Mouse (Mus musculus) gastrocnemius, adult 18-20 months (tissue): ENCODE measurements around the gene Prkn. TPM values are rescaled to one million over a fixed set of nuclear protein-coding genes. Genes with fewer than 3 reads are reported as not detected.

Experiments
- DNase-seq: peaks from one replicate; pipeline ENCODE4 v3.0.0; 2021; ENCODE audit warnings: low spot score
- total RNA-seq, 2 experiments: library from RNA; stranded (reverse); gene quantifications; 2 replicates each; pipeline ENCODE4 v1.2.3; 2021

The Prkn gene
- total RNA-seq, 2 experiments from 2014 or later: 23.1 to 23.8 TPM

DNA sequence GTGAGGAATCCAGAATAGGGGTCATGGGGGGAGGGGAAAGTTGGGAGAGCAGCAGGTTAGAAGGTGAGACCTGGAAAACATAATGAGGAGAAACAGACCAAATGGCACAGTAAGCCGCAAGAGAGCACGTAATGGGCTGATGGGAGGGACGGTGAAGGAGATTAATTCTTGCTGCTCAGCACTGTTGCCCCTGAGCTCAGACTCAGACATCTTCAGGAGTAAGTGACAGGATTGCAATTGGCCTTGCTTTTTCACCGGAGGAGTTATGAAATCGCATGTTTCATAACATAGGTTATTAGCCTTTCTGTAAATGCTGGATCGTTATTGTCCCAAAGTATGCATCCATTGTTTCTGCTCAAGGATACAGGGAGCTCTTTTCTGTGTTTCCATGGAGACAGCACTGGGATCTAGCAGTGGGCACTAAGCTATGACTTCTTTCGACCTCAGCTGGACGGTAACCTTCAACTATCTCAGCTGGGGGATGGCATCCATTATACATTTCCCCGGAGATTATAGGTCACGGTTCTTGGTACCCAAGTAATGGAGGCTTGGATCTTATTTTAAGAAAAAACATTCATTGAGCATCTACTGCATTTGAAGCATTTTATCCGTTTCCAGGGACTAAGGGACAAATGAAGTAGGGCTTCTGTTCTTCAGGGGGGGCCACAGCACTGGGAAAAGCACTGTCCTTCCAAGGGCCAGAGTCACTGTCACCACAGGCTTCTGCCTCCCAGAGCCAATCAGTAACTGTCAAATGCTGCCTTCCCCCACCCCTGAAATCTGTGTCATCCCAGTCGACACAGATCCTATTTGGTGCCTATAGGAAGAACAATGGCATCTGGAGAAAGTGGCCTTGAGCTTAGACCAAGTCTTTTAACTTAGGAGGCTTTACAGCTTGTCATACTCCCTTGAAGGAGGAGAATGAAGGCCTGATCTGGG lies 890.7 kb downstream of the Prkn start:
- DNase-seq: no peak

GRCm38 (mm10) chr17:11735158-11735877 lies 895.1 kb downstream of the Prkn start:
- DNase-seq: no peak

DNA sequence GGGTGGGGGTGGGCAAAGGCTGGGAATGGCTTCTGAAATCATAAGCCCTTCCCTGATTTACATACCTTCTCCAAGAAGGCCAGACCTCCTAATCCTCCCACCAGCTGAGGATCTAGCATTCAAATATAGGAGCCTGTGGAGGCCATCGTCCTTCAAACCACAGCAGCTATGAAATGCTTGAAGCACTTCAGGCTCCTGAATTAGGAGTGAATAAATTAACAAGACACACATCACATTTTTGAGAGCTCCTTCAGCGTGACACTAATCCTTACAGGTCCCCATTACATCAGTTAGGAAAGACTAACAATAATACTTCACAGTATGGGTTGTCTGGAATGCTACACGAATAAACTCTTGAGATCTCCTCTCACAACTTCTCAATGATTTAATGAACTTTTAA lies 896.3 kb downstream of the Prkn start:
- no peak for DNase-seq

DNA sequence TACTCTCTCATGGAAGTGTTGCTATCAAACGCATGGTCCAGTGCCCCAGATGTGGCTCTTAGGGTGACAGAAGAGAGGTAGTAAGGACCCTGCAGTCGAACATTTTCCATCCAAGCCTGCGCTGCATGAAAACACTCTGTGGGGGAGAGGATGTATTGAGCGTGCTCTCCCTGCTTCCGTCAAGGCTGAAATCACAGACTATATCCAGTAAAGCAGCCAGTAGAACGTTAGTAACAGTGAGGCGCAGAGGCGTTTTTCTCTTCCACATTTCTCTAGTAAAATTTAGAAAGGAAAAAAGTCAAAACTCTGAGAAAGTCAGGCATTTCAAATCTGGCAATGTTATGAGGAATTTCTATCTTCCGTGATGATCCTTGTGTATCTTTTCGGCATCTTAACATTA lies 897.7 kb downstream of the Prkn start:
- no peak for DNase-seq

DNA sequence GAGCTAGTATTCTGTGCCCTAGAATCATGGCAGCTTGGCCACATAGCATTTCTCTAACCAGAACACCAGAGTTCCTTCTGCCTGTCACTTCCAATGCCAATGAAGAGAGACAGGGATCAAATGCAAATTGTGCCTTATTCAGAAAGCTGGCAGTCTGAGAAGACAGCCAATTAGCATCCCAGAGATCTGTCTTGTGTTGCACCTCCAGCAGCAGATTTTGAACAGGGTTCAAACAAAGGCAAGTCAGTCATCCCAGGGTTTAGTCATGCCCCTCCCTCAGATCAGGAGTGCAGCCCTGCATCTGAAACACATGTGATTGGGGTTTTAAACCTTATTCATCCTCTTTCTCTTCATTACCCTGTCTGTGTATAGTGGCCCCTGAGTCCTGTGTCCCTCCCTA lies 900.5 kb downstream of the Prkn start:
- DNase-seq: no peak

DNA sequence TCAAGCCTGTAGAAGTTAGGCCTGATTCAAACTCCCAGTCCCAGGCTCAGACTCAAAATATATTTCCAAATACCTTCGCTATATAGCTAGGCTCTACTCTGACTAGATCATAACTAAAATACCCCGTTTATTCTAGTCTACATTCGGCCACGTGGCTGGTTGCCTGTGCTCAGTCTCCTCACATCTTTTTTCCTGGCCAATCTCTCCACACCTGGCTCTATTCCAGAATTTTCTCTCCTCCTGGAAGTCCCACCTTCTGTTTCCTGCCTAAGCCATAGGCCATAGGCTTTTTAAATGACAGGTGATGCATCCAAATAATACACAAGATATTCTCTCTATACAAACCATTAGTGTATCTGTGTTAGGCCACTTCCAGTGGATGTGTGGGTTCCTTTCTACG lies 901.0 kb downstream of the Prkn start:
- no peak for DNase-seq

DNA sequence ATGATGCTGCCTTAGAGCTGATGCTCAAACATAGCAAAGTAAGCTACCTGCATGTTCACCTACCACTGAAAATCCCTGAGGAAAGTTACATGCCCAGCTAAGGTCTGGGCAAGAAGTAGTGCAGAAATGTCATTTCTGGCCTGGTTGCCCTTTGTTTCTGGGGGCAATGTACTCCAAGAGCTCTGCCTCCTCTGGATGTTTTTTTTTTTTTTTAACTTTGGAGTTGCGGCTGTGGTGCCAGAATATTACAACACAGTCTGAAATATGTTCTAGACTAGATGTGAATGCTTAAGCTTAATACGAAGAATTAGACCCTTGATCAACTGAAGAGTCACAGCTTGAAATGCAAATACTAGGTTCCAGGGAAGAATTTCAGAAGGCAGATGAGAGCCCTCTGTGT lies 911.1 kb downstream of the Prkn start:
- no peak for DNase-seq

DNA sequence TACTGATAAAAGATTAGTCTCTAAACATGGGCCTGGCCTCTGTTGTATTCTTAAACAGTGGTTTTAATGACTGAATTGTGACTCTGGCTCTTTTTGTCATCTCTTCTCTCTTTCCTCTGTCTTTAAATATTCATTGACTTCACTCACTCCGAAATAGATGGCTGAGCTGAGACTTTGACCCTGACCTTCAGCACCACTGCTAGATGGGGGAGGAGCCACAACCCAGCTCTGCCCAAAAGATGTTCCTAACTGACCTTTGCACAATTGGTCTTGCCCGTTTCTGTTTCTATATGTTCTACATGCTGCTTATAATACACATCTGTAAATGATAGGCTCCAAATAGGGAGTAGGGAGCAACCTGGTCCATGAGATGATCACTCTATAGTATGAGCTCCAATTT lies 912.5 kb downstream of the Prkn start:
- DNase-seq: no peak

GRCm38 (mm10) chr17:11765117-11765516 lies 924.9 kb downstream of the Prkn start:
- no peak for DNase-seq

GRCm38 (mm10) chr17:11765581-11765980 lies 925.4 kb downstream of the Prkn start:
- no peak for DNase-seq

- no peak for DNase-seq
Measured at GRCm38 (mm10) chr17:11767301-11767700, 927.1 kb downstream of the Prkn start.

- no peak for DNase-seq
Measured at GRCm38 (mm10) chr17:11768345-11768744, 928.2 kb downstream of the Prkn start.

GRCm38 (mm10) chr17:11768971-11769370 lies 928.8 kb downstream of the Prkn start:
- no peak for DNase-seq

- DNase-seq: no peak
Measured at GRCm38 (mm10) chr17:11769513-11769912, 929.3 kb downstream of the Prkn start.

DNA sequence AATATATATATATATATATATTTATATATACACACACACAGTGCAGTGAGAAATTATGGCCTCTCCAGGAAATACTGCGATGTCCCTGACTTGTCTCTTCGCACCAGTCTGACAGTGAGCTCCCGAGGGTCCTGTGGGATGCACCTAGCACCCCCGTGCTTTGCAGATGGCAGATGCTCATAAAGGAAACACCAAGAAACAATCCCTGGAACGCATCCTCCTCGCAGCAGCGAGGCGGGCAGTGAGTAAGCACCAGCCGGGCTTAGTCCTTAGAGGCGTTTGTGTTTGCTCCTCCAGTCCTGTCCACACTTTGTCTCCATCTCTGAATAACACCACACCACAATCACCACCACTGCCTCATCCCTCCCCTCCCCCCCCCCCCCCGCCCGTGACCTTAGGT lies 939.4 kb downstream of the Prkn start:
- no peak for DNase-seq

DNA sequence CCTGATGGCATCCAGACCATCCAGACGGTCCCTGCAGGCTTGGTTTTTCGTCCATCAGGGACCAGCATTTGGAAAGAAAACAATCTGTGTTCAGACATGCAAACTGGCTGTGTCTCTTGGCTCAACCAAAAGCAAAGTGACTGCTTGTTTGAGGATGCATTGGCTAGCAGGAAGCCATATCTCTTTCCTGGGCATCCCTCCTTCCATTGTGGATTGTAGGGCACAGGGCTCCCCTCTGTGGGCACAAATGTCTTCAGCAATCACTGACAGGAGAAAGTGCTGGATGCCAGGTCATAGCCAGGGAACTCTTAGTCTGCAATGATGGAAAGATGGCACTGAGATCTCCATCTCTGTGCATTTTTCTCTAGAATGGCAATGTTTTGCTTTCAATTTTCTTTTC lies 939.8 kb downstream of the Prkn start:
- DNase-seq: no peak

DNA sequence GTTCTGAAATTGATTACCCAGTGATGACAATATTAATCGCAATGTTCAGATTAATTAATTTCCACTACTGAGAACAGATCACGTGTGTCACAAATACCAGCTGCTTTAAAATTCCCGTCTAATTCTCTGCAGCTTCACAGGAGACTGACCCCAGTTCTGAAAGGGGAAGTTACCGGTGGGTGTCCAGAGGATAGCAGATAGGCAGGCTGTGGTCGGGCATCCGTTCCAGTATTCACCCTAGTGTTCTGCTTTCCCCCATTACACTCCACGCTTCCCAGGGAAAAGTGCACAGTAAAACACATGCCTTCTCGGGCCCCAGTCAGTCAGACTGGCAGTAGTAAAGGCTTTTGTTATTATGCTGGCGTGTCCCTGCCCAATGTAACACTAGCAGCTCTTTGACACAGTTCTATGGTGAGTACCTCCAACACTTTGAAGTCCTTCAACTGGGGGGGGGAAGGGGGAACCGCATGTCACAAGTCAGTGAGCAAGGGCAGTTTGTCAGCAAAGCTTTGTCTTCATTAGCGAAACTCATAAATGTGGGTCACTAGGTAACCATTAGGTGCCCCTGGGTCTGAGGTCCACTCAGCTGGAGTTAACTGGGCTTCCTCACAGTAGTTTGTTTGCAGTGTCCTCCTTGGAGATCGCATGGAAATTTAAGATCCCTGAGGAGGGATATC lies 940.8 kb downstream of the Prkn start:
- DNase-seq: no peak

DNA sequence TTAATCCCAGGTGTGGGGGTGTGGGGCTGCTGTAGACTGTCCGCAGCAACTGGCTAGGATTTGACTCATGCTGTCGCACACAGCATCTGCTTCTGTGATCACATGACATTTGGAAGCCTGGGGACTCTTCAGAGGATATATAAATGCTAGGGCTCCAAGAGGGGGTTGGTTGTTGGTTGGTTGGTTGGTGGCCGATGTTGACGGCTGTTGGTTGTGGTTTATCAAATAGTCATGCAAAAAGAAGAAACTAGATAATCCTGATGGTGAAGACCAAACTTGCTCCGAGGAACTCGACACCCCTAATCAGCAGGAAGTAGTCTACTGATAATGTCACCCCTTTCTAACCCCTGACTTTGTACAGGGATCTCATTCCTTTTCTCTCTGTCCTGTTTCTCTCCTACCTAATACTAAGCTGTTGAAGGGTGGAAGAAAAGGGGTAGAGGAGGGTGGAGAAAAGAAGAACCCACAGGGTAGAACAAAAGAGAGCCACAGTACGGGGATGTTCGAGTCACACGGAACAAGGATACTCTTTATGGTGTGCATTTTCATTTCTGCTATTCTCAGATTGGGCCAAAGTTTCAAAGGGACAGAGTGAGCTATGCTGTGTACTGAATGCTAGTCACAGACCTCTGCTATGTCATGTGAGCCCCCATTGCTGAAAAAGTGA lies 948.2 kb downstream of the Prkn start:
- DNase-seq: no peak

DNA sequence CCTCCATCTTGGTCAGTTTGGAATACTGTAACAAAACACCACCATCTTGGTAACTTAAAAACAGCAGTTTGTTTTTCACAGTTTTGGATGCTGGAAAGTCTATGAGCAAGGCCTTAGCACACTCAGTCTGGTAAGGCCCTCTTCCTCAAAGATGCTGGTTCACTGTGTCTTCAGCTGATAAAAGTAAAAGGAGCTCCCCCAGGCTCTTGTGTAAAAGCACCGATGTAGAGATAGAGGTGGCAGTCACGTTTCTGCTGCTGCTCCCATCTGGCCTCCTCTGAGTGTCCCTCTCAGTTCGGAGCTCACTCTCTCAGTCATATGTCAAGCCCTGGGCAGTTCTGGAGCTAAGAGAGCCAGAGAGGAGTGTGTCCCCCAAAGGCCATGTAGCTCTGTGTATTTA lies 955.8 kb downstream of the Prkn start:
- DNase-seq: no peak

GRCm38 (mm10) chr17:11801226-11801625 lies 961.0 kb downstream of the Prkn start:
- no peak for DNase-seq

- DNase-seq: no peak
Measured at GRCm38 (mm10) chr17:11807280-11807679, 967.1 kb downstream of the Prkn start.

GRCm38 (mm10) chr17:11817886-11818285 lies 977.7 kb downstream of the Prkn start:
- DNase-seq: no peak
